Mouse (Mus musculus) E14TG2a.4 (cell line): ENCODE measurements around the gene Dnah9.

Experiments
- H3K27me3 ChIP-seq: 2 replicates; pipeline ENCODE4 v1.6.1; 2014; ENCODE audit warnings: low read length, control low read depth; ENCODE audit not compliant: insufficient read depth
- H3K36me3 ChIP-seq: 2 replicates; pipeline ENCODE4 v1.6.1; 2014; ENCODE audit warnings: low read length, control low read depth; ENCODE audit not compliant: insufficient read depth
- H3K4me1 ChIP-seq: replicated peaks from 2 replicates; pipeline ENCODE4 v1.6.1; 2014; ENCODE audit warnings: low read depth, low read length, control low read depth
- H3K4me3 ChIP-seq: replicated peaks from 2 replicates; pipeline ENCODE4 v1.5.1; 2014; ENCODE audit warnings: mild to moderate bottlenecking, low read length
- H3K9me3 ChIP-seq: 2 replicates; pipeline ENCODE4 v1.6.1; 2014; ENCODE audit warnings: low read length, control low read depth
- CTCF ChIP-seq: conservative IDR thresholded peaks from 2 replicates; pipeline ENCODE4 v1.5.1; 2014; ENCODE audit warnings: low read length
- NANOG ChIP-seq: IDR thresholded peaks from 2 replicates; pipeline ENCODE4 v1.6.1; 2014; ENCODE audit warnings: borderline replicate concordance, low read length, mixed read lengths
- POU5F1 ChIP-seq: IDR thresholded peaks from 2 replicates; pipeline ENCODE4 v1.6.1; 2014; ENCODE audit warnings: low read length, borderline replicate concordance

The Dnah9 gene

DNA sequence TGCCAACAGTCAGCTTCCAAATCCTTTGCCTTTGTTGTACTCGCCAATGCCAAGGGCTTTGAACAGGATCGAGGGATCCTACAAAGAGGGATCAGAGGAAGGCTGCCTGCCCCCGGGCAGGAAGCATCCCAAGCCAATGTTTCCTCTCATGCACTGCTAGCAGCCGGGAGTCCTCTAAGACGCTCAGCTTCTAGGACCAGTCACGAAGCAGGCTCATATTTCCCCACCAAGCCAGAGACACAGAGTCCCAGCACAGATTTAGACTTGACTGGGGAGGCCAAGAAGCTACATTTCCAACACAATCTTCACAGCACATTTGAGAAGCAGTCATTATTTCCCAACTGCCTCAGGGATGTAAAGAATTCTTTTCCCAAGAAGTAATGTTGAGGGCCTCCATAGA lies 43.9 kb downstream of the Dnah9 start:
- no peak overlapping the region for H3K4me3 ChIP-seq
- H3K4me1 ChIP-seq: no peaks in the 10 kb centered on the region
- no peaks in the 10 kb centered on the region for H3K36me3 ChIP-seq
- no peak for TF ChIP-seq NANOG
- no peak for TF ChIP-seq POU5F1
- TF ChIP-seq CTCF: no peak
- H3K9me3 ChIP-seq: no peaks in the 10 kb centered on the region
- 0 out of 2 replicates have a peak, but pooled peaks cover 2% of the 10 kb centered on the region for H3K27me3 ChIP-seq

DNA sequence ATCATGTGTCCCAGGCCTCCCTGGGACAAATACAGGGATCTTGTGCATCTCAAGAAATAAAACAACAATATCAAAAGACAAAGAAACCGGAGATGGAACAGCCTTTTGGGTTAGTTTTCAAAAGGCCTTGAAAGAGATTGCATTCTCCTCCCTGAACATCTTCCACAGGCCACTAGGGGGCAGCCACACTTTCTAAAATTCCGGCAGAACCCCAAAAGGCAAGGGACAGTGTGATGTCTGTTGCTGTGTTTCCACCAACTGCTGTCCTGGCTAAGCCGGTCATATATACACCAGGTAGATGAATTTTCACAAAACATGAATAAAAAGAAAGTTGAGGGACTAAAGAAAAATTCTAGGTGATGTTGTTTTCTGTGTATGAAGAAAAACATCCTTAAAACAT lies 46.3 kb downstream of the Dnah9 start:
- Histone ChIP-seq H3K9me3 (no peaks in the 10 kb centered on the region), H3K27me3 (0 out of 2 replicates have a peak, but pooled peaks cover 2% of the 10 kb centered on the region), H3K36me3 (no peaks in the 10 kb centered on the region), H3K4me1 (no peaks in the 10 kb centered on the region), H3K4me3 (no peak overlapping the region)
- TF ChIP-seq NANOG: no peak
- peak; percentile 68 for TF ChIP-seq CTCF
- no peak for TF ChIP-seq POU5F1

DNA sequence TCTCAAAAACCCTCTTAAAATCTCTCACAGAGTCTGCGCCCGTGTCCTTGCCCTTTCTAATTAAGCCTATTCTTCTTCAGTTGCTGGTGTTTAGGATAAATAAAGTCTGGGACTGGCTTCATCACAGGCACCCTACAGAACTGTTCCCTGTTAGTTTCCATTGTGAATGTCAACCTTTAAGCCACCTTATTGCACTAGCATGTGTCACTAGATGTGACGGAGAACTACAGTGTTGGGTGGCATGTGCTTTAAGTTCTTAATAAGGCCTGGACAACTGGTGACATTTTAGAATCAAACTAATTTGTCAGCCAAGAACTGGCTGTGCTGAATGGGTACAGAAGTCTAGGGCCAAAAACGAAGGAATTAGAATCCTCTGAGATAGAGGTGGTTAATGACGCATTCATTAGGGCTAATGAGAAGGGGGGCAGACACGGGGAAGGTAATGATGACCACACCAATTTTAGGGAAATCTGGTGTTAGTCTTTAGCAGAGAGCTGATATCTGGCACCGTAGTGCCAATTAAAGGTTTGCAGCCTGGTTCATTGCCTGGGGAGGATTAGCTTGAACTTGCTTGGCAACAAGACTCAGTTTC lies 84.6 kb downstream of the Dnah9 start:
- Histone ChIP-seq H3K27me3 (no peaks in the 10 kb centered on the region), H3K4me3 (no peak overlapping the region), H3K4me1 (no peaks in the 10 kb centered on the region), H3K36me3 (no peaks in the 10 kb centered on the region), H3K9me3 (no peaks in the 10 kb centered on the region)
- TF ChIP-seq CTCF (no peak), POU5F1 (no peak), NANOG (no peak)

DNA sequence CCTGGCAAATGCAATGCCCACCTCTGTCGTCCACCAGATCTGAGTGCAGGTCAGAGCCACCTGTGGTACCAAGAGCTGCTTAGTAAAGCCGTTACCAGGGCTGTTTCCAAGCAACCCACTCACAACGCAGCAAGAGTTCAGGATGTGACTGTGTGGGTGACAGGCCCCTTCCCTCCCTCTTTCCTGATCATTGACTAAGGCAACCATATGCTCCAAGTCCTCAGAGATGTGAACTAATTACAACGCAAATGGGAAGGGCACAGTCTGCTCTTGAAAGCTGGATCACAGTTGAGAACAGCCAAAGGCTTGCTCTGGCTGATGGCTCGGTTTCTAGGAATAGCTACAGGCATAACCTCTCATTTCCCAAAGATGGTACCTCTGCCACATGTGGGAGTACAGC lies 95.4 kb downstream of the Dnah9 start:
- no peaks in the 10 kb centered on the region for H3K4me1 ChIP-seq
- TF ChIP-seq NANOG (no peak), CTCF (no peak), POU5F1 (no peak)
- no peaks in the 10 kb centered on the region for H3K9me3 ChIP-seq
- H3K36me3 ChIP-seq: no peaks in the 10 kb centered on the region
- no peak overlapping the region for H3K4me3 ChIP-seq
- H3K27me3 ChIP-seq: no peaks in the 10 kb centered on the region

DNA sequence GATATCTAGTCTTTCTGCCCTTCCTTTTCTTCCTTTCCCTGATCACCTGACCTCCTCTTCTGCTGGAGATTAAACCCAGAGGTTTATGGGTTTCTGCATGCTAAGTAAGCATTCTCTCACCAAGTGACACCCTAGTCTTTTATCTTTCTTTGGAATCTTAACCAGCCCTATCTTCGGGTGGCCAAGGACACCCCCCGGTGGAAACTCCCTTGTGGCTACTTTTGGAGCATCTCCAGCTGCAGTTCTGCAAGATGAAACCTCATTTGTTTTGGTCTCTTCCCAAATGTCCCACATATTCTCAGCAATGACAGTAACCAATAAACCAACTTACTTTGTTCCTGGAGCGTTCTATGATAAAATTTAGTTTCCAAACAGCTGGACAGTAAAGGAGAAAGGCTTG lies 109.4 kb downstream of the Dnah9 start:
- no peaks in the 10 kb centered on the region for H3K36me3 ChIP-seq
- TF ChIP-seq POU5F1 (no peak), CTCF (no peak), NANOG (no peak)
- no peaks in the 10 kb centered on the region for H3K4me1 ChIP-seq
- no peaks in the 10 kb centered on the region for H3K9me3 ChIP-seq
- no peak overlapping the region for H3K4me3 ChIP-seq
- H3K27me3 ChIP-seq: no peaks in the 10 kb centered on the region

- Histone ChIP-seq H3K27me3 (no peaks in the 10 kb centered on the region), H3K4me3 (no peak overlapping the region), H3K9me3 (no peaks in the 10 kb centered on the region), H3K36me3 (no peaks in the 10 kb centered on the region), H3K4me1 (no peaks in the 10 kb centered on the region)
- TF ChIP-seq POU5F1: no peak
- no peak for TF ChIP-seq NANOG
- no peak for TF ChIP-seq CTCF
These were observed 117.1 kb downstream of the Dnah9 start for GRCm38 (mm10) chr11:66051294-66051693.

GRCm38 (mm10) chr11:66049146-66049545 lies 119.2 kb downstream of the Dnah9 start:
- H3K4me3 ChIP-seq: no peak overlapping the region
- no peaks in the 10 kb centered on the region for H3K27me3 ChIP-seq
- H3K4me1 ChIP-seq: no peaks in the 10 kb centered on the region
- no peak for TF ChIP-seq POU5F1
- no peak for TF ChIP-seq CTCF
- TF ChIP-seq NANOG: no peak
- no peaks in the 10 kb centered on the region for H3K36me3 ChIP-seq
- no peaks in the 10 kb centered on the region for H3K9me3 ChIP-seq

- Histone ChIP-seq H3K4me1 (no peaks in the 10 kb centered on the region), H3K9me3 (no peaks in the 10 kb centered on the region), H3K27me3 (no peaks in the 10 kb centered on the region), H3K36me3 (no peaks in the 10 kb centered on the region), H3K4me3 (no peak overlapping the region)
- TF ChIP-seq CTCF (no peak), NANOG (no peak), POU5F1 (no peak)
These were observed 121.7 kb downstream of the Dnah9 start for GRCm38 (mm10) chr11:66046594-66047193.

DNA sequence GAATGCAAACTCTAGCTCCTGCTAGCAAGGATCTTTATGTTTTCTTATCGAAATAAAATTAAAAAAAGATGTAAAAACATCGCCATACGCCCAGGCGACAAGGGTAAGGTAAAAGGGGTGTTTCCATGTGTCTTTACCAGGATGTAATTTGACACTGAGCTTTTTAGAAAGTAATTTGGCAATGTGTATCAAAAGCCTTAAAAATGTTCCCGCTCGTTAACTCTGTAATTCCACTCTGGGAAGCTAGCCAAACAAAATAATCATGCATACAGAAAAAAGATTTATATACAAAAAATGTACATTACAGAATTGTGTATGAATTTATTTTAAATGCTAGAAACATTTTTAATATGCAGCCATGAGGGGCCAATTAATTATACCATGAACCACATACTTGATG lies 124.7 kb downstream of the Dnah9 start:
- H3K36me3 ChIP-seq: no peaks in the 10 kb centered on the region
- no peaks in the 10 kb centered on the region for H3K27me3 ChIP-seq
- TF ChIP-seq NANOG (no peak), CTCF (no peak), POU5F1 (no peak)
- H3K4me1 ChIP-seq: no peaks in the 10 kb centered on the region
- H3K4me3 ChIP-seq: no peak overlapping the region
- H3K9me3 ChIP-seq: no peaks in the 10 kb centered on the region
